Mouse (Mus musculus) kidney, adult 11 months (tissue): ENCODE measurements around the gene Nosip.
"Not testable (repeated sequence)": the region's sequence is repeated elsewhere in the genome, so short reads cannot be mapped to it uniquely, and the experiment has no call there.

ENCODE experiments used
- DNase-seq: peaks from one replicate; pipeline ENCODE4 v3.0.0; 2022

Gene Nosip

GRCm38 (mm10) chr7:45092828-45093515, 30.7 kb downstream of the Nosip start:
- no peak for DNase-seq

GRCm38 (mm10) chr7:45093516-45093905, 31.3 kb downstream of the Nosip start:
- no peak for DNase-seq

- no peak for DNase-seq
Observed at GRCm38 (mm10) chr7:45094121-45094520, 31.9 kb downstream of the Nosip start.

- no peak for DNase-seq
Observed at GRCm38 (mm10) chr7:45095367-45095766, 33.1 kb downstream of the Nosip start.

GRCm38 (mm10) chr7:45095965-45096364, 33.7 kb downstream of the Nosip start:
- DNase-seq, result not testable (repeated sequence)

- DNase-seq, result no peak
Observed at GRCm38 (mm10) chr7:45097479-45097878, 35.2 kb downstream of the Nosip start.

- no peak for DNase-seq
Observed at GRCm38 (mm10) chr7:45098541-45099240, 36.5 kb downstream of the Nosip start.

GRCm38 (mm10) chr7:45100046-45100445, 37.8 kb downstream of the Nosip start:
- DNase-seq, result no peak

GRCm38 (mm10) chr7:45102441-45102840, 40.2 kb downstream of the Nosip start:
- DNase-seq, result no peak

- DNase-seq, result peak; percentile 66
Observed at GRCm38 (mm10) chr7:45102940-45103585, 40.8 kb downstream of the Nosip start.

- peak; percentile 98 for DNase-seq
Observed at GRCm38 (mm10) chr7:45103652-45104180, 41.5 kb downstream of the Nosip start, which contains the start of gene Fcgrt. TSS of gene Fcgrt (minus strand) at chr7:45103851.

- DNase-seq, result no peak
Observed at GRCm38 (mm10) chr7:45104941-45105340, 42.7 kb downstream of the Nosip start.

- DNase-seq, result no peak
Observed at GRCm38 (mm10) chr7:45105491-45105890, 43.3 kb downstream of the Nosip start.

GRCm38 (mm10) chr7:45106441-45106840, 44.2 kb downstream of the Nosip start:
- DNase-seq, result no peak

- DNase-seq, result no peak
Observed at GRCm38 (mm10) chr7:45107052-45107645, 44.9 kb downstream of the Nosip start.

- not testable (repeated sequence) for DNase-seq
Observed at GRCm38 (mm10) chr7:45110089-45110488, 47.9 kb downstream of the Nosip start.

GRCm38 (mm10) chr7:45111940-45112339, 49.7 kb downstream of the Nosip start:
- no peak for DNase-seq

- no peak for DNase-seq
Observed at GRCm38 (mm10) chr7:45112529-45112928, 50.3 kb downstream of the Nosip start.

GRCm38 (mm10) chr7:45113476-45113875, 51.2 kb downstream of the Nosip start:
- no peak for DNase-seq

- DNase-seq, result no peak
Observed at GRCm38 (mm10) chr7:45117566-45117965, 55.3 kb downstream of the Nosip start.

- no peak for DNase-seq
Observed at GRCm38 (mm10) chr7:45118336-45118735, 56.1 kb downstream of the Nosip start.

GRCm38 (mm10) chr7:45119780-45120709, 57.8 kb downstream of the Nosip start:
- no peak for DNase-seq
